Mouse (Mus musculus): ENCODE measurements around the gene Focad. TPM values are rescaled to one million over a fixed set of nuclear protein-coding genes. Genes with fewer than 3 reads are reported as not detected.

Gene Focad
- polyA plus RNA-seq, 1 experiment from 2014 or later = 17.4 TPM

- Histone ChIP-seq H3K4me2 (ENCODE audit: low read length) (no peak overlapping the region), H3K4me3 (ENCODE audit: low read depth, low read length) (no peak overlapping the region), H3K9ac (ENCODE audit: low read length) (no peak overlapping the region), H3K36me3 (ENCODE audit: control insufficient read depth, insufficient read depth, low read length) (no peaks in the 10 kb centered on the region), H3K27me3 (replicated peaks; ENCODE audit: control insufficient read depth, insufficient read depth, low read length) (no peaks in the 10 kb centered on the region), H3K9me3 (ENCODE audit: control insufficient read depth, low read length) (no peaks in the 10 kb centered on the region), H3K27ac (ENCODE audit: low read depth) (no peak overlapping the region), H3K4me1 (replicated peaks; ENCODE audit: control insufficient read depth, insufficient read depth, low read length) (no peaks in the 10 kb centered on the region)
- ATAC-seq (replicated peaks; ENCODE audit: low FRiP score, low TSS enrichment, low read depth) (no peak), DNase-seq (ENCODE audit: low spot score) (no peak)
- 93% methylated on average over 1 of the region's 1 CpGs for WGBS
Observed at GRCm38 (mm10) chr4:88320067-88320466, 225.6 kb downstream of the Focad start.

GRCm38 (mm10) chr4:88325392-88325791 is 231.0 kb downstream of the Focad start:
- no peak for ATAC-seq (replicated peaks; ENCODE audit: low FRiP score, low TSS enrichment, low read depth)
- H3K4me2 ChIP-seq (ENCODE audit: low read length) = no peak overlapping the region
- no peaks in the 10 kb centered on the region for H3K9me3 ChIP-seq (ENCODE audit: control insufficient read depth, low read length)
- H3K4me1 ChIP-seq (replicated peaks; ENCODE audit: control insufficient read depth, insufficient read depth, low read length) = no peaks in the 10 kb centered on the region
- H3K27ac ChIP-seq (ENCODE audit: low read depth) = no peak overlapping the region
- WGBS = 82% methylated on average over 5 of the region's 5 CpGs
- H3K27me3 ChIP-seq (replicated peaks; ENCODE audit: control insufficient read depth, insufficient read depth, low read length) = no peaks in the 10 kb centered on the region
- DNase-seq (ENCODE audit: low spot score) = no peak
- H3K36me3 ChIP-seq (ENCODE audit: control insufficient read depth, insufficient read depth, low read length) = no peaks in the 10 kb centered on the region
- no peak overlapping the region for H3K9ac ChIP-seq (ENCODE audit: low read length)
- no peak overlapping the region for H3K4me3 ChIP-seq (ENCODE audit: low read depth, low read length)

GRCm38 (mm10) chr4:88334533-88334932 is 240.1 kb downstream of the Focad start:
- 54% methylated on average over 4 of the region's 4 CpGs for WGBS
- Histone ChIP-seq H3K36me3 (ENCODE audit: control insufficient read depth, insufficient read depth, low read length) (no peaks in the 10 kb centered on the region), H3K27ac (ENCODE audit: low read depth) (no peak overlapping the region), H3K9me3 (ENCODE audit: control insufficient read depth, low read length) (no peaks in the 10 kb centered on the region), H3K4me2 (ENCODE audit: low read length) (no peak overlapping the region), H3K27me3 (replicated peaks; ENCODE audit: control insufficient read depth, insufficient read depth, low read length) (no peaks in the 10 kb centered on the region), H3K4me1 (replicated peaks; ENCODE audit: control insufficient read depth, insufficient read depth, low read length) (no peaks in the 10 kb centered on the region), H3K9ac (ENCODE audit: low read length) (no peak overlapping the region), H3K4me3 (ENCODE audit: low read depth, low read length) (no peak overlapping the region)
- no peak for DNase-seq (ENCODE audit: low spot score)
- ATAC-seq (replicated peaks; ENCODE audit: low FRiP score, low TSS enrichment, low read depth) = no peak

GRCm38 (mm10) chr4:88336753-88337152 is 242.3 kb downstream of the Focad start:
- H3K27ac ChIP-seq (ENCODE audit: low read depth) = no peak overlapping the region
- 72% methylated on average over 2 of the region's 2 CpGs for WGBS
- ATAC-seq (replicated peaks; ENCODE audit: low FRiP score, low TSS enrichment, low read depth) = no peak
- H3K9ac ChIP-seq (ENCODE audit: low read length) = no peak overlapping the region
- no peaks in the 10 kb centered on the region for H3K9me3 ChIP-seq (ENCODE audit: control insufficient read depth, low read length)
- H3K4me3 ChIP-seq (ENCODE audit: low read depth, low read length) = no peak overlapping the region
- H3K36me3 ChIP-seq (ENCODE audit: control insufficient read depth, insufficient read depth, low read length) = no peaks in the 10 kb centered on the region
- H3K4me2 ChIP-seq (ENCODE audit: low read length) = no peak overlapping the region
- no peak for DNase-seq (ENCODE audit: low spot score)
- no peaks in the 10 kb centered on the region for H3K27me3 ChIP-seq (replicated peaks; ENCODE audit: control insufficient read depth, insufficient read depth, low read length)
- no peaks in the 10 kb centered on the region for H3K4me1 ChIP-seq (replicated peaks; ENCODE audit: control insufficient read depth, insufficient read depth, low read length)

- DNase-seq (ENCODE audit: low spot score) = no peak
- Histone ChIP-seq H3K4me2 (ENCODE audit: low read length) (no peak overlapping the region), H3K4me1 (replicated peaks; ENCODE audit: control insufficient read depth, insufficient read depth, low read length) (no peaks in the 10 kb centered on the region), H3K27ac (ENCODE audit: low read depth) (no peak overlapping the region), H3K9ac (ENCODE audit: low read length) (no peak overlapping the region), H3K27me3 (replicated peaks; ENCODE audit: control insufficient read depth, insufficient read depth, low read length) (no peaks in the 10 kb centered on the region), H3K36me3 (ENCODE audit: control insufficient read depth, insufficient read depth, low read length) (no peaks in the 10 kb centered on the region), H3K9me3 (ENCODE audit: control insufficient read depth, low read length) (no peaks in the 10 kb centered on the region), H3K4me3 (ENCODE audit: low read depth, low read length) (no peak overlapping the region)
- ATAC-seq (replicated peaks; ENCODE audit: low FRiP score, low TSS enrichment, low read depth) = no peak
- 37% methylated on average over 2 of the region's 2 CpGs for WGBS
Observed at GRCm38 (mm10) chr4:88337365-88337764, 242.9 kb downstream of the Focad start.

- DNase-seq (ENCODE audit: low spot score) (no peak), ATAC-seq (replicated peaks; ENCODE audit: low FRiP score, low TSS enrichment, low read depth) (no peak)
- Histone ChIP-seq H3K27ac (ENCODE audit: low read depth) (no peak overlapping the region), H3K9me3 (ENCODE audit: control insufficient read depth, low read length) (no peaks in the 10 kb centered on the region), H3K4me3 (ENCODE audit: low read depth, low read length) (no peak overlapping the region), H3K9ac (ENCODE audit: low read length) (no peak overlapping the region), H3K27me3 (replicated peaks; ENCODE audit: control insufficient read depth, insufficient read depth, low read length) (no peaks in the 10 kb centered on the region), H3K4me2 (ENCODE audit: low read length) (no peak overlapping the region), H3K4me1 (replicated peaks; ENCODE audit: control insufficient read depth, insufficient read depth, low read length) (no peaks in the 10 kb centered on the region), H3K36me3 (ENCODE audit: control insufficient read depth, insufficient read depth, low read length) (no peaks in the 10 kb centered on the region)
- WGBS = 71% methylated on average over 5 of the region's 5 CpGs
Observed at GRCm38 (mm10) chr4:88338130-88338529, 243.7 kb downstream of the Focad start.

GRCm38 (mm10) chr4:88344468-88344867 is 250.0 kb downstream of the Focad start:
- DNase-seq (ENCODE audit: low spot score) = no peak
- 85% methylated on average over 11 of the region's 11 CpGs for WGBS
- Histone ChIP-seq H3K27ac (ENCODE audit: low read depth) (no peak overlapping the region), H3K9ac (ENCODE audit: low read length) (no peak overlapping the region), H3K4me3 (ENCODE audit: low read depth, low read length) (no peak overlapping the region), H3K4me1 (replicated peaks; ENCODE audit: control insufficient read depth, insufficient read depth, low read length) (no peaks in the 10 kb centered on the region), H3K27me3 (replicated peaks; ENCODE audit: control insufficient read depth, insufficient read depth, low read length) (no peaks in the 10 kb centered on the region), H3K4me2 (ENCODE audit: low read length) (no peak overlapping the region), H3K9me3 (ENCODE audit: control insufficient read depth, low read length) (no peaks in the 10 kb centered on the region), H3K36me3 (ENCODE audit: control insufficient read depth, insufficient read depth, low read length) (no peaks in the 10 kb centered on the region)
- no peak for ATAC-seq (replicated peaks; ENCODE audit: low FRiP score, low TSS enrichment, low read depth)

- no peak for DNase-seq (ENCODE audit: low spot score)
- H3K4me3 ChIP-seq (ENCODE audit: low read depth, low read length) = no peak overlapping the region
- H3K4me1 ChIP-seq (replicated peaks; ENCODE audit: control insufficient read depth, insufficient read depth, low read length) = no peaks in the 10 kb centered on the region
- no peak overlapping the region for H3K27ac ChIP-seq (ENCODE audit: low read depth)
- no peaks in the 10 kb centered on the region for H3K9me3 ChIP-seq (ENCODE audit: control insufficient read depth, low read length)
- H3K27me3 ChIP-seq (replicated peaks; ENCODE audit: control insufficient read depth, insufficient read depth, low read length) = no peaks in the 10 kb centered on the region
- ATAC-seq (replicated peaks; ENCODE audit: low FRiP score, low TSS enrichment, low read depth) = no peak
- 78% methylated on average over 4 of the region's 4 CpGs for WGBS
- no peaks in the 10 kb centered on the region for H3K36me3 ChIP-seq (ENCODE audit: control insufficient read depth, insufficient read depth, low read length)
- no peak overlapping the region for H3K4me2 ChIP-seq (ENCODE audit: low read length)
- H3K9ac ChIP-seq (ENCODE audit: low read length) = no peak overlapping the region
Observed at GRCm38 (mm10) chr4:88345065-88345464, 250.6 kb downstream of the Focad start.

GRCm38 (mm10) chr4:88345938-88346337 is 251.5 kb downstream of the Focad start:
- Histone ChIP-seq H3K9ac (ENCODE audit: low read length) (no peak overlapping the region), H3K27ac (ENCODE audit: low read depth) (no peak overlapping the region), H3K4me3 (ENCODE audit: low read depth, low read length) (no peak overlapping the region), H3K4me1 (replicated peaks; ENCODE audit: control insufficient read depth, insufficient read depth, low read length) (no peaks in the 10 kb centered on the region), H3K9me3 (ENCODE audit: control insufficient read depth, low read length) (no peaks in the 10 kb centered on the region), H3K4me2 (ENCODE audit: low read length) (no peak overlapping the region), H3K36me3 (ENCODE audit: control insufficient read depth, insufficient read depth, low read length) (no peaks in the 10 kb centered on the region), H3K27me3 (replicated peaks; ENCODE audit: control insufficient read depth, insufficient read depth, low read length) (no peaks in the 10 kb centered on the region)
- WGBS = 80% methylated on average over 8 of the region's 8 CpGs
- ATAC-seq (replicated peaks; ENCODE audit: low FRiP score, low TSS enrichment, low read depth) (no peak), DNase-seq (ENCODE audit: low spot score) (no peak)
